Mouse (Mus musculus) T-helper 17 cell (primary cell): ENCODE data around the gene Sema6d.

Experiments used
- in situ Hi-C, 2 experiments: fragments of 300-600 bp; cut with MboI, MseI; formaldehyde crosslinking; loops; 1 replicate in 1 of 2; 2 replicates in 1 of 2; pipeline ENCODE4 v1.15.1; 2025; ENCODE audit warnings: high pct_unique_total_duplicates in 2 of 2

The Sema6d gene

DNA sequence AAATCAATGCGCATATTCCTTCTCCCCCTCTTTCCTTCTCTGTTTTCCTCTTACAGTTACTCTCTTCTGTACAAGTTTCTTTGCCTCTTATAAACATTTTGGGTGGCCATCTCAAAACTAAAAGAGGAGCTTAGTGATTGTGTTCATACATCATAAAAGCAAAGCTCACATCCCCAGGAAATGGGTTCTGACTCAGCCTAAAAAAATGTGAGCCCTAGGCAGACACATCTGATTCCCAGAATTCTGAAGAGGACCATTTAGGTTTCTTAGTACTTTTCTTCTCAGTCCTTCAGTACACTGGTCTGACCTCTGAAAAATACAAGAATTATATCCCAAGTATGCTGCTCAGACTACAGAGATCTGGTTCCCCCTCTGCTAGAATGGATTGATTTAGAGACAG, 78.6 kb downstream of the Sema6d start:
- in situ Hi-C loops = no loop called here

DNA sequence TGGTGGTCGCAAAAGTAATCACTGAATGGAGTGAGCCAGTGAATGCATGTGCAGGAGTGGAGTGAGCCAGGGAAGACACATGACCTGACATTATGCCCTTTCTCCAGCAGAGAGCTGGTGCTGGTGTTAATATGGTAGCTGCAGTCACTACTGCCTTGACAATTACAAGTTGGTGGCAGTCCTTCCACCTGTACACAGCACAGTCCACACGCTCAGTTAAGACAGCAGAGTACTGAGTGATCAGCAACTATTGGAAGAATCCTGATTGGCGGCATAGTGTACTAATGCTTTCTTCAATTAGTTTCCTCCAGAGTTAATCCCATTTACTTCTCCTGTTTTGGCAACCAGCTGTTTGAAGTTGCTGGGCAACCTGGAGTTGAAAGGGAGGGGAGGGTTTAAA, 81.9 kb downstream of the Sema6d start:
- in situ Hi-C loops = no loop called here

DNA sequence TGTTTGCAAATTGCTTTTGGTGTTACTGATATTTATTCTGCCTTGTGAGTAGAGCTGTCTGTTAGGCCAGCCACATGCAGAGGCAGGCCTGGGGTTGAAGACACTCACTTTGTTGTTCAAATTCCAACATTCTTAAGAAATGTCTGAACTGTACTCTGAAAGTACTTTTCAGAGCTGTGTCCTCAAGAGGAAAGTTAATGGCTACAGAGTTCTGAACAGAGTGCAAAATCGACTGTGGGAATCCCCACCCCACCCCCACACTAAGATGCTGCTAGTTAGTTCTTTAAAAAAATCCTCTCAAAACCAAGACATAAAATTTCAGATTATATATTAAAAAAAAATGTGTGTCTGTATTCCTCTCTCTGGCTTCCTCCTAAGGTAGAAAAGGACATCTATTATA, 86.5 kb downstream of the Sema6d start:
- in situ Hi-C loops = no loop called here

DNA sequence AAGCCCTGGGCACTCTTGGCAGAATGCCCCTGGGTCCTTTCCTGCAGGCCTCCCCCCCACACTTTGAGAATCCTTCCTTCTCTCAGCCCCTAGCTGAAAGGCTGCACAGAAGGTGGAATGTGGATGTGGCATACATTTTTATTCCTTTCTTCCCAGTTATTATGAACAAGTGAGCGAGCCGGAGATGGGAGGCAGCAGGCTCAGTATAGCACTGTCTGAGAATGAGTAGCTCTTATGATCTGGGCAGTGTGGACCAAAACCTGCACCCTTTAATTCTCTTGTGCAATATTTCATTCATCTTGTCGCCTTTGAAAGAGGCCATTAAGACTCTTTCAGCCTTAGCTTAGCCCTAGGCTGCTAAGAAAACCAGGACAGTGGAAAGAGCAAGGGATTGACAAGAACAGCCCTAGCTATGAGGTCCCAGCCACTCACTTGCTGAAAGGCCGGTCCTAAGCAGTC, 87.0 kb downstream of the Sema6d start:
- in situ Hi-C loops = no loop called here

DNA sequence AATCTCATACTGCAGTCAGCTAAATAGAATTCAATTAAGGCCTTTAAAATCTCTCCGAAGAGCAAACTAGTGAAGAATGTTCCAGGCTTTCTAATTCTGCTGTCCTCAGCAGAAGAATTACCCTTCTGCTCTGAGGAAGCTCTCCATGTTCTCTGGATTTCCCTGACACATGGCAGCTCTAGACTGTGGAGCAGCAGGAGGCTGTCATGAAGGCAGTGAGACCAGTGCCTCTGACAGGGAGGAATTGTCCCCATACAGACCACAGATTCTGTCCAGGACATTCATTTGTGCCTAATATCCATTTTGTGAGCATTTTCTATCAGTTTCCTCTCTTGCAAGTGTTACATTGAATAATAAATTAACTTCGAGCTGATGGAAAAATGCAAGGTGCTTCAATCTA, 99.5 kb downstream of the Sema6d start:
- in situ Hi-C loops = no loop called here

DNA sequence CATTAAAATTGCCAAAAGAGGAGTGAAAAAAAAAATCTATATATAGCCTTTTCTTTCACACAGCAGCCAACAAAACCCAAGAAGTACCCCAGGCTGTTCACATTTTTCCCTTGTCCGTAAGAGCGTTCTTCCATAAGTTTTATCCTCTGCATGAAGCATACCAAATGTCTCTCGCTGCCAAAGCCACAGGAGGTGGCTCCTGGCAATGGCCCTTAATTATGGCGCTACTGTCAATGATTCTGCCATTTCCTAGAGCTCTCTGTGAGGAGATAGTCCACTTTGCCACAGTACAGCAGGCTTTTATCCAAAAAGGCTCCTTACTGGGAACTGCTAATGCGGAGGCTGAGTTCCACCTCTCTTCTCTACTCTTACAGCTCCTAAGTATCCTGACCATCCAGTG, 104.3 kb downstream of the Sema6d start:
- in situ Hi-C loops = no loop called here

DNA sequence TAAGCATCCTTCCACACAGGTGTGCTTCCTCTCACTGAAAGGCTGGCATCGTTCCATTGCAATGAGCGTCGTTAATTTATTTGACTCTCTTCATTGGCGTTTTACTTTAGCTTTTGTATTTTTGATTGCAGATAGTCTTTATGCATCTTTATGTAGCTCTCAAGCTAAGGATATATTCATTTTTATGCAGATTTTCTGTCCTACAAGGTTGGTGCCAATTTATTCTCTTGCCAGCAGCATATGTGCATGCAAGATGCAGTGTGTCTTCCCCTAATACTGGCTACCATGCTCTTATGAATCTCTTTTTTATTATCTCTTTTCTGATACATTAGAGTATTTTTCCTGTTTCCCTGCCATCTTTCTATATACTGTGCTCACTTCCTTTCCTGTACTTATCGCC, 111.7 kb downstream of the Sema6d start:
- in situ Hi-C loops = no loop called here

DNA sequence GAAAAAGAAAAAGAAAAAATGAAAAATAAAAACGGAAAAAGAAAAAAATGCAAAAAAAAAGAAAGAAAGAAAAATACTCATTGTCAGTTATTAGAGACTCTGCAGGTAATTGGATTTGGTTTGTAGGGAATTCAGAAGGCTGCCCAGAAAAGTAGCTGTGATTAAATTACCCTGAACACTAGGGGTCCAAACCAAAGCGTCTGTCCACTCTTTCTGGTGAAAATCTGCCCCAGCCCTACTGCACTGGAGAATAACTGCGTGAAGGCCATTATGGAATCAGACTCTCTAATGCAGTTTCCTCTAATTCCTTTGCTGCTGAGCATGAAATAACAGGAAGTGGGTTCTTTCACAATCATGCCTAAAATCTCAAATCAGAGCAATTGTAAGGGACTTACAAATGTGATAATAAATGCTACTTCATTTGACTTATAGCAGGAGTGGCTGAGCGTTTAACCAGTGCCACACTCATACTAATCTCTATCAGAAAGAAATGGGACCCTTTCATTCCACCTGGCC, 112.8 kb downstream of the Sema6d start:
- in situ Hi-C loops = no loop called here

DNA sequence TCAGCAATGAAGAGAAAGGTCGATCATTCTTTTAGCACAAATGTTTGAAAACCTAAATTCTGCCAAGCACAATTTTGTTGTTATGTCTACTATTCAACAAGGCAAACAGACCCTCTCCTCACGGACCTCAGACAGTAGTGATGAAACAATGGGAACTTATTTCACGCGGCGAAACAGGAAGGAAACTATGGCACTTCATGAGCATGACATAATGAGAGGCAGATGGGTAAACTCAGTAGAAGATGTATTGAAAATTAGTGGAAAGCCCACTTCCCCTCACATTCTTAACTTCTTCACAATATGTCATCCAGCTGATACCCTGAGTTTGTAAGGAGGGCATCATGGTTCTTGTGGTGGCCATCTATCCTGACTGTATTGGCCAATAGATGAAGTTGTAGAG, 116.0 kb downstream of the Sema6d start:
- in situ Hi-C loops = no loop called here

DNA sequence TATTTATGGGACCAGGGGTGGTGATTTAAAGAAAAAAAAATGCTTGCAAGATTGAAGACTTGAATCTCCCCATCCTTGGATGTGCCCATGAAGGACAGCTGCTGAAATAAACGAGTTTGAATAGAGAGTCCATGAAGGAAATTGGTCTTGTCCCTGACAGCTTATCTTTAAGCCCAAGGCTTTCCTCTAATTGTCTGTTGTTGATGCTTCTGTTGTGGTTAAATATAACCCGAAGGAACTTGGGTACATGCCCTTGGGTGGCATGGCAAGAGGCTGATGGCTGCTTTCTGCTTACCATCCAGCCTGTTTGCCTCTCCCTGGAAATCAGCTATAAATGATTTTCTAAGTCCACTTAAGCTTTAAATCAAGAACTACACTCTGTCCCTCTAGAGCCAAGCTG, 118.5 kb downstream of the Sema6d start:
- in situ Hi-C loops = no loop called here

DNA sequence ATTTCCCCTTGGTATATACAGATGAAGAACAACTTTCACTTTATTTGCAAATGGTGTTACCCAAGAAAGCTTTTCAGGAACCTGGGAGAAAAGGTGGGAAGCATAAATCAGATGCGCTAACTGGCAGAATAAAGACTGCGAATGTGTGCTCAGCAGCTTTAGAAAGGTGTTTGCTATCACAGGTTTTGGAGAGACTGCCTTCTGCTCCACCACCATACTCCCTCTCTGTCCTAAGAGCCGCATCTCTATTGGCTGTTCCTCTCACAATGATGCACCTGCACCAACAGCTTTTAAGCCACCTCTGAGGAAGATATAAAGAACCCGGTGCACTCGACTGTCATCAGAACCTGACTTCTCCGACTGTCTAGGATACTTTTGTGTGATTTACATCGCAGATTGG, 133.8 kb downstream of the Sema6d start:
- in situ Hi-C loops = no loop called here

DNA sequence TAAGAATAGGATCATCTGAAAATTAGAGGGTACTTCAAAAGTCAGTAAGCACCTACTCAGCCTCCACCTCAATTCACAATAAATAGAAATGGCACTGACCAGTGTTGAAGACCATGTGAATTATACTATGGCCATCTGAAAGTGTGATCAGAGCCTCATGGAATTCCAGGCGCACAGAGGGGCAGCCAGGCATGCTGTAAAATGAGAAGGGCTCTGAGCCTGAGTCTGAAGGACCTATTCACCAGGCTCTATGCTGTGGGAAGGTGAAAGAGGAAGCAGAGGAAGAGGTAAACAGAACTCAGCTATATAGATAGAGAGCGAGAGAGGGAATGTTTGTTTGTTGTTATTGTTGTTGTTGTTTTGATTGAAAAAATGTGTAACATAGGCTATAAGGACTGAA, 134.6 kb downstream of the Sema6d start:
- in situ Hi-C loops = no loop called here

DNA sequence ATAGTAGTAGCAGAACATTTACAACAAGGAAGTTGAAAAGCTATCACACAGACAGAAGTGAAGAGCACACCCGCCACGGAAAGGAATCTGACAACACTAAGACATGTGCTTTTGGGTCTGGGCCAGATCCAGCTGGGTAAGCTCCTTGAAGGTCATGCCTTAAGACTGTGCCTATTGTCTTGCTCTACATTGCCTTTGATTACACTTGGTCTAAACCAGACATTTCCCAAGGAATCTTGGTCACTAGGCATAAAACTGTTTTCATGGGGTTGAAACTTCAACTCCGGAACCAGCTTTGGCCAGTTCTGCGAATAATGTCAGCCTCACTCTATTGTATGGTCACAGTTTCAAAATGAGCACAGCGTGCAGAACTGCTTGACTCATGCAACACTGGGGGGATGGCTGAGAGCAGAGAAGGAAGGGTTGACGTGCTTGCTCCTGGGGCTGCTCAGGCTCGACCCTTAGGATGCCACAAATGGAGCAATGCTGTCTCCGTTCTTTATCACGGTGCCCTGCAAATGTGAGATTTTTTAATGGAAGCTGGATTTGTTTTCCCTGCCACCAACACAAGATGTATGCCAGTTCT, 145.0 kb downstream of the Sema6d start:
- in situ Hi-C loops = no loop called here

DNA sequence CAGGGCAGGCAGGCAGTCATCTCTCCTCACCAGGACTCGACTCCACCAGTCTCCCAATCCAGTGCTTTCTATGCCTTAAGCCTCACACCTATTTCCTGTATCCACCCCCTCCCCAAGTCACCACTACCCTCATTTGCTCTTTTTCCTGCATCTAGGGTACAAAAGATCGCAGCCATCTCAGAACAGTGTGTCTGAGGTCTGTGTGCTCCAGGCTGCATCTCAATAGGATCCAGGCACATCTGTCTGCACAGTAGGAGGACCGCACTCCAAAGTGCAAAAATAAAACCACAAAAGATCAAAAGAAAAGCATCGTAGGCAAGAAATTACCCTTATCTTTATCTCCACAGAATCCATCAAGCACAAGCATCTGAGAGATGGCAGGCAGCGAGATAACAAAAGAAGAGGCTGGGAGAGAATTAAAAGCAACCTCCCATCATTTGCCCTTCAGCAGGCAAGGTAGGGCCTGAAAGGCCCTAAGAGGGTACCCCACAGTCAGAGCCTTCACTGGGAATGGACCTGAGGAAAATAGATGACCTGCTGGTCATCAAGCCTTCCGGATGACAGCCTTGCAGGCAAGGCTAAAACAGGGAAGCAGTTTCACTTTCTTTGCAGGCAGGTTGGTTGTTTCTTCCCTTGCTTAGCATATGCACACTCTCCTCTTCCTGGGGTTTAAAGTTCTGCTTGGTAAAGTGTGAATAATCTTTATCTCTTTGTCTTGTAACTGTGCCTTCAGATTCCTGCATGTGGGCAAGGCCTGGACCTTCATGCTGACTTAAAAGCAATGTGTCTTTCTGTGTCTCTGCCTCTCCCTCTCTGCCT, 145.7 kb downstream of the Sema6d start:
- in situ Hi-C loops = no loop called here

DNA sequence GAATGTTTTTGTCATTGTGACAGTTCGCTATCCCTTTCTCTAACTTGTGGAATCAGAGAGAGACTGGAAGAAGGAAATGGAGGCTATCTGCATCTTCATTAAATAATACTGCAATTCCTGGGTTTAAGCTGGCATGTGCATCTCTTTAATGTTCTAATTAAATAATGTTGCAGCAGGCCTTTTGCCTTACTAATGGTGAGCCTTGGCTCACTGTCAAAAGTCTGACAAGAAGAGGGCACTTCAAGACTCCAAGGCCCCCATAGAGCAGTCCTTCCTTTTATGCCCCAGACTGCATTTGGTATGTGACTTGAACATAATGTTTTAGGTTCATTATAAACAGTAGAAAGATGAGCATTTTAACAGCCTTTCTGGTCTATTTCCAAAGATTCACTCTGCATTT, 147.1 kb downstream of the Sema6d start:
- in situ Hi-C loops = no loop called here

DNA sequence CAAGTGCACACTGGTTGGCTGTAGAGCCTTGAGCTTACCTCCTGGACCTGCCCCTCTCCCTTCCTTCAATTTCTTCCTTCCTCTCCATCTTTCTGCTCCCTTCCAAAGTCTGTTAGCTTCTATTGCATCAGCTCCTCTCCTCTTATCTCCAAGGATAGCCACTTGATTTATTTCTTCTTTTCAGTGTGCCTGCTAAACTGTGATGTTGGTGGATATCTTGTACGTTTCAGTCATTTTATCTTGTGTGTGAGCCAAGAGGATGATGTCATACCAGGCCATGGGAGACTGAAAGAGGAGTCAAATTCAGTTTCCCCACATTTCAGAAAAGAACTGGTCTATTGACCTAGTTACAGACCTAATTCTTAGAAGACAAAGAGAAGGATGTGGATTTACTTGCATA, 153.8 kb downstream of the Sema6d start:
- in situ Hi-C loops = no loop called here

DNA sequence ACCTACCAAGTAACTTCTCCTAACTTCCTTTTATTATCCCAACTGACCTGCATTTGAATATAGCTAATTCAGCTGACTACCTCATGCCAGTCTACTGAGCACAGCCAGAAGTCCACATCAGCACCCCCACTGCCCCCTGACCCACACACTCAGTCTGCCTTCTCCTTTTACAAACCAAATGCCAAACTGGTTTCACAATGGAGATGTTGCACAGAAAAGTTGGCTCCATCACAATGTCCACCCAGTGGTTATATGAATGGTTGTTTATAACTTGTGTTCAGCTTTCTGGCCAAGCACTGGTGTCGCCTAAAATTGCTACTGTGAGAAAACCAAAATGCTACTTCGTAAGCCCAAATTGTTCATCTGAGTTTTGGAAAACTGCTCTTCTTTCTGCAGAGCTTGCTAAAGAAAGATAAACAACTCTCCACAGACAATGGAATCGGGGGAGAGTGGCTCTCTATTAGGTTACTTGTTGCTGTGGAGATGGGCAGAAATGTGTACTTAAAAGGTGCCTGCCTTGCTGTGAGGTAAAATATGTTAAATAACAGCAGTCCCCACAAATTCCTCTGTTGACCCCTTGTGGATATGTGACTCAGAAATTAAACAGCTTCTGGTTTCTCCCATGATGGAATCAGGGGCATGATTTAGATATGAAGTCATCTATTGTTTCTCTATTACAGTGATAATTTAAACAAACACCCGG, 154.9 kb downstream of the Sema6d start:
- in situ Hi-C loops = loop anchor here in 1 of 2 experiments (5.0 kb wide), 1 partner anchor 353 kb away; no protein-coding TSS in a partner anchor

DNA sequence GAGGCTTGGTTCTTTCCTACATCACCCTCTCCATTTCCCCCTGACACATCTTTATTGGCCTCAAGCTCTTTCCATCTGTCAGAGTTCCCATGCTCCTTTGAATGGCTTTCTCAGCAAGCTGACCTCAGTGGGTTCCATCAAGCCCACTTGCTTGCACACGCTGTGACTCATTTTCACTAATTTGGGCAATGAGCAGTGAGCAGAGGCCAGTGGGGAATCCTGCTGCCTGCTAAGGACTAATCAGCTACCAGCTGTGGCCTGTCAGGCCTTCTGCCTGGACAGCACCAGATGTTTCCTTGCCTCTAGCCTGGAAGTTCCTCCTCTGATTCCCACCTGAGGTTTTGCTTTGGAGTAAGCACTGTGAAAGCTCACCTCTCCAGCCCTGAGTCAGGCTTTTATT, 168.3 kb downstream of the Sema6d start:
- in situ Hi-C loops = no loop called here

DNA sequence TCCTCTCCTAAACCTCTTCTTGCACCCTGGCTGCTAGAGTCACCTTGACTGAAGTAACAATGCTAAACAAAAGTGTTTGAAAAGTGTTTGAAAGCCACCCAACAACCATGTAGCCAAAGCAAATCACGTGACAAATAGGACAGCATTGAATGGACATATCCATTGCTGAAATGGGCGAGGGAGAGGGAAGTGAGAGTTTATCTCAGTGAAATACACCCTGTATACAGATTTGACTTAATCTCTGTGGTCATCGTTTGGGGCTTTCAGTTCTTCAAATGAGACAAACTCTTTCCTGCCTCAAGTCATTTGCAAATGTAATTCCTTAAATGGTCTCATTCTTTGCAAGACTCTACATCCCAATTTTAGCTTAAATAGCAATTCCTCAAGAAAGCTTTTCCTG, 174.5 kb downstream of the Sema6d start:
- in situ Hi-C loops = no loop called here

DNA sequence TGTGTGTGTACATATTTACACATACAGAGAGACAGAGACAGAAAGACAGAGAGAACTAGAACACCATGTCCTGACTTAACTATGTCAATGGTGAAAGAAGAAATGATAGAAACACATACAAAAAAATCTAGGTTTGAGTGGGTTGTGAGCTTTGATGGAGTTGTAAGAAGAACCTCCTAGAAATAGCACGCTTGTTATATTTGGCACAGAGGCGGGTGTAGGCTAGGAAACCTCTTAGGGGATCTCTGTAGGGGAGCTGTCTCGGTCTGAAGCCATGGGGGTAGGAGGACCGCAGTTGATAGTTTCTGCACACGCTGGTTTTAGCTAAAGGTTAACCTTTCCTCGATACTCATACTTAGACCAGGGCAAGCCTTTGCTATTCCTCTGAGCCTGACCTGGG, 181.4 kb downstream of the Sema6d start:
- in situ Hi-C loops = loop anchor here in 1 of 2 experiments (10.0 kb wide), 1 partner anchor 426 kb away; no protein-coding TSS in a partner anchor

DNA sequence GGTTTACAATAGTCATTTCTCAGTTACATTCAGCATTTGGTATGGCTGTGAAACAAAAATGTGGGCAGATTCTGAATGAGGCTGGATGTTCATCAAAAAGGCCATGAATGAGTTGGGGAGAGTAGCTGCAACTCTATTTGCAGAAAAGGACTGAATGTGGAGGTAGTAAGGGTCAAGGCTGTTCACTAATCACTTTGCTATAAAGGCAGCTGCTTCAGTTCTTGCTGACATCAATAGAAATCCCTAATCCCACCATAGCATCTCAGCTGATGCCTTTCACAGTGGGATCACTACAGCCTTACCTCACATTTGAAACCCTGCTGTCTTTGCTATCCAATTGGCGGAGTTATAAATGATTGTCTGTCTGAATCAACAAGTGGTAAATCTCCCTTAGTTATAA, 187.7 kb downstream of the Sema6d start:
- in situ Hi-C loops = loop anchor here in 1 of 2 experiments (10.0 kb wide), 1 partner anchor 433 kb away; no protein-coding TSS in a partner anchor

DNA sequence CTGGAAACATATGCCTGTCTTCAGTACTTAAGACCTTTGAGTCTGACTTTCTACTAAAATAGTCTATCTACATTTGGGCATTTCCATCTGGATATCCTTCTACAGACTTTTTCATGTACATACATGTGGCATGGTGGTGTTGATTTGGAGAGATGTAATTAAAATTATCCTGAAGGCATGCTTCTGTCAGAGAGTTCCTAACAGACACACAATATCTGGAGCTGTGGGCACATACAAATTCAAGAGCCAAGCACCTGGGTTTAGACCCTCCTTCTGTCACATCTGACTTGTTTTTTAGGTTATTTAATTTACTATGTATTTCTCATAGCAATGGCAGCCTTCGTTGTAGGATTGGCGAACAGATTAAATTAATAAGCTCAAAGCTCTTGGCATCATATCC, 195.3 kb downstream of the Sema6d start:
- in situ Hi-C loops = no loop called here
